In genomic region chr11:76479729-76480128, GRCm38 (mm10) we compare ENCODE assay signal across 9 mouse cellular contexts.
A peak's percentile ranks its signal among the peaks of the same experiment; 100 is the strongest.
DNase-seq lines count a peak whose midpoint lies in the region; ATAC-seq and TF ChIP-seq lines count a peak whose summit lies in the region.
"Had no signal": no experiment of that assay in that cellular context is flagged by ENCODE, and none has a peak within 500 bp of the region (broad histone marks: within the 10 kb centered on the region; RNA-seq: fewer than 3 reads in every experiment).

No protein-coding gene starts in this region.

- H3K9me3 ChIP-seq in liver, embryonic 15.5 days (replicated peaks), result no peaks in the 10 kb centered on the region
- H3K9me3 ChIP-seq in intestine, embryonic 16.5 days (ENCODE audit: control insufficient read depth, low read length), result no peaks in the 10 kb centered on the region
- no peaks in the 10 kb centered on the region for H3K9me3 ChIP-seq in heart, embryonic 12.5 days (replicated peaks)
- H3K9me3 ChIP-seq: hindbrain, embryonic 12.5 days; neural tube, embryonic 12.5 days had no signal

- in situ Hi-C loops in Patski (cut with MboI; ENCODE audit: low pct_unique_long_range_greater_than_20kb), result no loop called here

- no peak overlapping the region for H3K4me2 ChIP-seq in liver, embryonic 15.5 days
- H3K4me2 ChIP-seq in intestine, embryonic 16.5 days (ENCODE audit: low read depth, low read length), result no peak overlapping the region
- H3K4me2 ChIP-seq in heart, embryonic 12.5 days, result no peak overlapping the region
- H3K4me2 ChIP-seq: hindbrain, embryonic 12.5 days; neural tube, embryonic 12.5 days had no signal

- CTCF ChIA-PET in Patski (lab: Charles Lee), result interaction anchor here (1.2 to 2.7 kb wide), 5 partner anchors 11 to 25 kb away, joined by 3 to 14 read pairs (median 9); no protein-coding TSS in a partner anchor

- TF ChIP-seq POLR2A in thymus, adult 2 months (IDR thresholded peaks at IDR 0.05; ENCODE audit: control insufficient read depth, extremely low read depth, insufficient read depth, low read length, poor library complexity), result no peak

- H3K4me1 ChIP-seq in liver, embryonic 15.5 days (replicated peaks), result peaks cover 19% of the 10 kb centered on the region
- peaks cover 55% of the 10 kb centered on the region for H3K4me1 ChIP-seq in intestine, embryonic 16.5 days (ENCODE audit: control insufficient read depth, insufficient read depth, low read length)
- H3K4me1 ChIP-seq in thymus, adult 2 months (replicated peaks; ENCODE audit: control insufficient read depth, insufficient read depth, low read length), result peaks cover 40% of the 10 kb centered on the region
- H3K4me1 ChIP-seq in heart, embryonic 12.5 days (replicated peaks), result peaks cover 47% of the 10 kb centered on the region

- ATAC-seq in liver, embryonic 15.5 days (ENCODE audit: insufficient read depth), result peak; percentile 30; the same call in 1 of the 2 replicates
- peak; percentile 4 for ATAC-seq in Patski
- ATAC-seq in intestine, embryonic 16.5 days, result no peak
- ATAC-seq in heart, embryonic 12.5 days (ENCODE audit: insufficient number of reproducible peaks, low FRiP score), result no peak

- H3K4me3 ChIP-seq in liver, embryonic 15.5 days (replicated peaks), result no peak overlapping the region
- H3K4me3 ChIP-seq in intestine, embryonic 16.5 days (ENCODE audit: low read length), result no peak overlapping the region
- no peak overlapping the region for H3K4me3 ChIP-seq in thymus, adult 2 months (ENCODE audit: control insufficient read depth, insufficient read depth, low read length)
- H3K4me3 ChIP-seq in heart, embryonic 12.5 days, result no peak overlapping the region
- H3K4me3 ChIP-seq: hindbrain, embryonic 12.5 days; neural tube, embryonic 12.5 days had no signal

- peak overlapping the region; percentile 45 for H3K27ac ChIP-seq in liver, embryonic 15.5 days (replicated peaks)
- peak overlapping the region; percentile 33; the same call in 1 of the 2 replicates for H3K27ac ChIP-seq in intestine, embryonic 16.5 days (ENCODE audit: low read length)
- H3K27ac ChIP-seq in thymus, adult 2 months (ENCODE audit: control insufficient read depth, insufficient read depth, low read length), result peak overlapping the region; percentile 74
- H3K27ac ChIP-seq in heart, embryonic 12.5 days (ENCODE audit: poor library complexity, severe bottlenecking), result no peak overlapping the region
- H3K27ac ChIP-seq: hindbrain, embryonic 12.5 days; neural tube, embryonic 12.5 days had no signal

- H3K36me3 ChIP-seq in liver, embryonic 15.5 days (replicated peaks), result 0 out of 2 replicates have a peak, but pooled peaks cover 3% of the 10 kb centered on the region
- H3K36me3 ChIP-seq in intestine, embryonic 16.5 days (ENCODE audit: control insufficient read depth, insufficient read depth, low read length), result 0 out of 2 replicates have a peak, but pooled peaks cover 3% of the 10 kb centered on the region
- peaks cover 15% of the 10 kb centered on the region for H3K36me3 ChIP-seq in thymus, adult 2 months (ENCODE audit: control insufficient read depth, insufficient read depth, low read length)
- peaks cover 31% of the 10 kb centered on the region for H3K36me3 ChIP-seq in heart, embryonic 12.5 days

- no peak overlapping the region for H3K9ac ChIP-seq in liver, embryonic 15.5 days
- H3K9ac ChIP-seq in intestine, embryonic 16.5 days (ENCODE audit: low read depth, low read length), result no peak overlapping the region
- no peak overlapping the region for H3K9ac ChIP-seq in heart, embryonic 12.5 days
- H3K9ac ChIP-seq: hindbrain, embryonic 12.5 days; neural tube, embryonic 12.5 days had no signal

- WGBS in liver, embryonic 15.5 days (ENCODE audit: insufficient replicate concordance), result 58% methylated on average over 4 of the region's 4 CpGs
- WGBS in intestine, embryonic 16.5 days, result 96% methylated on average over 4 of the region's 4 CpGs
- WGBS in thymus, adult 2 months, result 14% methylated on average over 4 of the region's 4 CpGs
- WGBS in heart, embryonic 12.5 days, result 87% methylated on average over 4 of the region's 4 CpGs

- no peaks in the 10 kb centered on the region for H3K27me3 ChIP-seq in liver, embryonic 15.5 days
- H3K27me3 ChIP-seq in Patski, result no peaks in the 10 kb centered on the region
- no peaks in the 10 kb centered on the region for H3K27me3 ChIP-seq in intestine, embryonic 16.5 days (replicated peaks; ENCODE audit: control insufficient read depth, insufficient read depth, low read length)
- H3K27me3 ChIP-seq in thymus, adult 2 months (ENCODE audit: control insufficient read depth, insufficient read depth, low read length), result no peaks in the 10 kb centered on the region
- H3K27me3 ChIP-seq in heart, embryonic 12.5 days (replicated peaks), result no peaks in the 10 kb centered on the region
- H3K27me3 ChIP-seq: hindbrain, embryonic 12.5 days; neural tube, embryonic 12.5 days had no signal

- DNase-seq in liver (no peak), Patski (ENCODE audit: low read depth, low spot score) (no peak)
- peak; percentile 46 for DNase-seq in thymus, adult 2 months
- DNase-seq in right cerebral cortex, adult 2 months (ENCODE audit: low spot score in 2 of 2), result no peak

- POLR2A ChIA-PET in Patski (lab: Charles Lee), result no interaction called here

- TF ChIP-seq CTCF in Patski (IDR thresholded peaks at IDR 0.05), result no peak
- TF ChIP-seq CTCF in thymus, adult 2 months (IDR thresholded peaks at IDR 0.05; ENCODE audit: borderline replicate concordance, control insufficient read depth, extremely low read depth, insufficient read depth, low read length, poor library complexity), result no peak

Comparison
In these comparisons a context has a peak if more than half of its experiments do, and no peak if none do; other contexts are left out.
1. ATAC-seq: peak in liver, embryonic 15.5 days (single experiment) and Patski (single experiment); none in intestine, embryonic 16.5 days (single experiment) and heart, embryonic 12.5 days (single experiment).